Mouse (Mus musculus) heart, postnatal 36 days (tissue): ENCODE results near the gene Smg9. TPM values are rescaled to one million over a fixed set of nuclear protein-coding genes. Genes with fewer than 3 reads are reported as not detected.

Experiments used
- DNase-seq, 2 experiments: peaks; one replicate each; pipeline ENCODE4 v3.0.0; 2021 to 2022
- intact Hi-C: fragments of 180-260 bp; cut with DNase I; formaldehyde crosslinking; loops from one replicate; pipeline ENCODE4 v1.15.1; 2025
- total RNA-seq, 2 experiments: library from RNA; stranded (reverse); gene quantifications; 2 replicates each; pipeline ENCODE4 v1.2.3; 2021

Gene Smg9
- total RNA-seq, 2 experiments from 2014 or later = 7.1 to 9.6 TPM

- intact Hi-C loops = no loop called here
- DNase-seq = no peak
Measured at GRCm38 (mm10) chr7:24437981-24438380, 38.6 kb downstream of the Smg9 start.

DNA sequence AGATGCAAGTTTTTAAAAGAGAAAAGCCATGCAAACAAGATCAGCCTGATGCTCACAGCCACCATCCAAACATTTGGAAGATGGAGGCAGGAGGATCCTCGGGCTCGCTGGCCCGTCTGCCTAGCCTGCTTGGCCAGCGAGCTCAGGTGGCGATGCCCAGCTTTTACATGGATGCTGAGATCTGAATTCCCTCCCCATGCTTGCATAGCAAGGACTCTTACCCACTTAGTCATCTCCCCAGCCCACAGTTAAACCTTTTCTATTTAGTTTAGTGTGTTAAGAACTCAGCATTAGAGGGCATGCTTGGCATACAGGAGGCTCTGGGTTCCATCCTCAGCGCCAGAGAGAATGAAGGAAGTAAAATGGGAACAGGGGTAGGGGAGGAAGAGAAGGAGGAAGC is 39.8 kb downstream of the Smg9 start:
- DNase-seq = no peak
- intact Hi-C loops = no loop called here

- intact Hi-C loops = loop anchor here (2.0 to 5.0 kb wide), 2 partner anchors 33 to 67 kb away; partner anchors contain the start of gene Zfp428
- no peak for DNase-seq
Measured at GRCm38 (mm10) chr7:24439891-24440290, 40.5 kb downstream of the Smg9 start.

- peak; percentile 61 to 65 for DNase-seq
- intact Hi-C loops = loop anchor here (2.0 to 5.0 kb wide), 2 partner anchors 31 to 66 kb away; partner anchors contain the start of gene Zfp428
Measured at GRCm38 (mm10) chr7:24441785-24442184, 42.4 kb downstream of the Smg9 start.

DNA sequence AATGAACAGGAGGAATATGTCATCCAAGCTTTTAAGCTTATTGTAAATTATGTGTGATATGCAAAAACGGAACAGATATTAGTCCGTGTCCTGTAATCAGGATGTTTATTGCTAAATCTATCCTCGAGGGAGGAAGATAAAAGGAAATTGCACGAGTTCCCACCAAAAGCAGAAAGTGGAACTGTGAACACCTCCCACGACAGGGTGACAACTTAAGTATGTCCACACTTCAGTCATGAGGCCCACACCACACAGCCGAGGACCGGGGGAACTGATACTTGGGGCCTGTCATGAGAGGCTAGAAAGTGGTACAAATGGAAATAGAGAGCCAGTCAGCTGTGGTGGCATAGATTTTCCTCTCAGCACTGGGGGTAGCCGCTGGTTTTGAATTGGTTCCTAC is 42.9 kb downstream of the Smg9 start:
- intact Hi-C loops = loop anchor here (5.0 kb wide), 1 partner anchor 65 kb away; the partner anchor contains the start of gene Zfp428
- DNase-seq = no peak

DNA sequence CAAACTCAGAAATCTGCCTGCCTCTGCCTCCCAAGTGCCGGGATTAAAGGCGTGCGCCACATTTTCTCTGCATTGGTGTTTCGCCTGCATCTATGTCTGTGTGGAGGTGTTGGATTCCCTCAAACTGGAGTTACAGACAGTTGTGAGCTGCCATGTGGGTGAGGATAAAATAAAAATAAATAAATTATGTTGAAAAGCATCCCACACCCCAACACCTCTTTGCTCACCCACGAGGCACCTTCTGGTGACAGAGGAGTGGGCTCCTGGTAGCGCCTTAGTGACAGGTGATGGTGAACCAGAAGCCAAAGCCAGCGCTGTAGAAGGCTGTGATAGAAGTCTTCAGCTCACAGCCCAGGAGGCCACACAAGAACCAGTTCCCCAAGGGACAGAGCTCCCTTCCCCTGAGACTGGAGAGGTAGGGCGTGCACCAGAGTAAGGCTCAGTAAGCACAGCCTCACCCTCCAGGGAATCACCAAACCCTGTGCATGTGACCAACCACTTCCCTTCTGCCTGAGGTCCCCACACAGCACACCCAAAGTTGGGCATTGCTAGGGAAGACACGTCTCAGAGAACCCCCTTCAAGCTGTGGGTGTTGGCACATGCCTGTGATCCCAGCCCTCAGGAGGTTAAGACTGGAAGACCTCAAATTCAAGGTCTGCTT is 46.0 kb downstream of the Smg9 start:
- no peak for DNase-seq
- intact Hi-C loops = no loop called here

- intact Hi-C loops = no loop called here
- no peak for DNase-seq
Measured at GRCm38 (mm10) chr7:24446697-24447340, 47.4 kb downstream of the Smg9 start.

DNA sequence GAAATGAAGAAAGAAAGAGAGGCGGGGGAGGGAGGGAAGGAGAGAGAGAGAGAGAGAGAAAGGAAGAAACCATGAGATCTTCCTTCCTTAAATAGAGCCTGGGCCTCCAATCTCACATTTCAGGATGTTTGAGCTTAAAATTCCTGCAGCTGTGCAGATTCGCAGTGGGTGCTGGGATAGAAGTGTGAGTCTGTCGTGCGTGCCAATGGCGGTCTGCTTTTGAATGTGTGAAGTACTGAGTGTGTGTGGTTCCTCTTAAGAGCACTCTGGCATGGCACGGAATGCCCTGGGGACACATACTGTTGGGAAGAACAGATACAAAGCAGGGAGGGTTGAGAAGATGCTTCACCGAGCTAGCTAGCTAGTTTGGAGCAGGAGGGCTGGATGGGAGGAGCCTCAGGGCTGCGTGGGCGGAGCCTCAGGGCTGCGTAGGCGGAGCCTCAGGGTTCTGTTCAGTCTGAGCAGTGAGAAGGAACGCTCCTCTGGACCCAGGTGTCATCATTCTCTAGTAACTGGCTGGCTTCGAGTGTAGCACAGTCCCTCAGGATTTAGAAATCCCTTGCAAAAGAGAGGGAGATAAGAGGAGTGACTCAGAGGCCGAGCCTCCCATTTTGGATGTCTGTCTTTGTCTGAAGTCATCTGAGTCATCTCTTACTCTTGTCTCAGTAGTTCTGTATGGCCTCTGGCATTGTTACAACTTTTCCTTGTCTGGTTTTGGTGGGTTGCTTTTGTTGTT is 49.5 kb downstream of the Smg9 start:
- intact Hi-C loops = no loop called here
- DNase-seq = no peak

- DNase-seq = no peak
- intact Hi-C loops = no loop called here
Measured at GRCm38 (mm10) chr7:24450585-24451017, 51.2 kb downstream of the Smg9 start.

GRCm38 (mm10) chr7:24451855-24452311 is 52.5 kb downstream of the Smg9 start, which contains the start of gene Irgc1:
Irgc1 (minus strand) TSS chr7:24452297.
- DNase-seq = no peak

DNA sequence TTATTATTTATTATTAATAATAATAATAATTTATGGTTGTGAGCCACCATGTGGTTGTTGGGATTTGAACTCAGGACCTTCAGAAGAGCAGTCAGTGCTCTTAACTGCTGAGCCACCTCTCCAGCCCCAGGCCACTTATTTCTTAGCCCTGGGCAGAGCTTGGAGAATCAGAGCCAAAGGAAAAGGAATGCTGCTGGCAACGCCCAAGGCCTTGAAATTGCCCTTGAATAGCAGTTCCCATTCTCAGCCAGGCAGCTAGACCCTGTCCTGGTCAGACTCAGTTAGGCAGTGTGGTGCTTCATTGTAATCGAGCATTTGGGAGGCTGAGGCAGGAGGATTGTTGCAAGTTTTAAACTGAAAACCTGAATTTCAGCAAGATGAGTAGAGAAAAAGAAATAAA is 54.8 kb downstream of the Smg9 start:
- DNase-seq = no peak
- intact Hi-C loops = no loop called here

More at GRCm38 (mm10) chr7:24451855-24452311, 52.5 kb downstream of the Smg9 start, which contains the start of gene Irgc1:
- intact Hi-C loops = no loop called here

DNA sequence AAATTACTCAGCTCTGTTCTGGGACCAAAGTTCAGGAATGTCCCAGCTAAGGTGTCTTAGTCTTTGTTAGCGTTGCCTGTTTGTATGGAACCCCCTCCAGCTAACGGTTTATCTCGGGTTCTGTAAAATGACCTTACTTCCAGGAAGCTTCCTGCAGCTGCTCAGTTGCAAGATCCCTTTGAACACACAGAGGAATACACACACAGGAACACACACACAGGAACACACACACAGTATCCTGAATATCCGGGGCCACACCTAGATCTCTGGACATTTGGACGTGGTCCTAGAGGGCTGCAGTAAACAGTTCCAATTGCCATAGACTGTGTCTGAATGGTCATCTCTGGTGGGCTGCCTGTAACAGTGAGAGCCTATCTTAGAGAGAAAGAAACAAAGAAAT is 56.3 kb downstream of the Smg9 start:
- DNase-seq = no peak
- intact Hi-C loops = no loop called here

GRCm38 (mm10) chr7:24457726-24458370 is 58.4 kb downstream of the Smg9 start:
- no peak for DNase-seq
- intact Hi-C loops = no loop called here

GRCm38 (mm10) chr7:24459440-24459839 is 60.0 kb downstream of the Smg9 start:
- DNase-seq = no peak
- intact Hi-C loops = no loop called here

- peak; percentile 36 to 43 for DNase-seq
- intact Hi-C loops = no loop called here
Measured at GRCm38 (mm10) chr7:24459843-24460242, 60.4 kb downstream of the Smg9 start.

- no peak for DNase-seq
- intact Hi-C loops = no loop called here
Measured at GRCm38 (mm10) chr7:24461376-24462051, 62.1 kb downstream of the Smg9 start.

- peak; percentile 35 to 59 for DNase-seq
Measured at GRCm38 (mm10) chr7:24462388-24463319, 63.2 kb downstream of the Smg9 start, which contains the start of gene Plaur. Plaur (plus strand) TSS chr7:24462484.

DNA sequence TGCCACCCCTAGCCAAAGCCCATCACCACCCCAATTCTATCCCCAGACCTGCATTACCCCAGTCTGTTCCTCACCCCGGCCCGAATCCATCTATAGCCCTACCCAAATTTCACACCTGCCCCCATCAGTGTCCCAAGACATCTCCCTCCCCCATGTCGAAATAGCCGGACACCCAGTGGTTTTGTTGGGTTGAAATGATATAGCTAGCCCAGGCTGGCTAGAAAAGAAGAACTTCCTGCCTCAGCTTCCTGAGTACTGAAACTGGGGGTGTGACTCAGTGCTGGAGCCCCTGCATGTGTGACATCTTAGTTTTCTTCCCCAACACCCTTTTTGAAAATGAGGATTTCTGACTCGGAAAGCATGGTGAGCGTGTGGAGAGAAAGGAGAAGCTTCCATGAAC is 67.4 kb downstream of the Smg9 start:
- intact Hi-C loops = no loop called here

More at GRCm38 (mm10) chr7:24462388-24463319, 63.2 kb downstream of the Smg9 start, which contains the start of gene Plaur:
- intact Hi-C loops = no loop called here

DNA sequence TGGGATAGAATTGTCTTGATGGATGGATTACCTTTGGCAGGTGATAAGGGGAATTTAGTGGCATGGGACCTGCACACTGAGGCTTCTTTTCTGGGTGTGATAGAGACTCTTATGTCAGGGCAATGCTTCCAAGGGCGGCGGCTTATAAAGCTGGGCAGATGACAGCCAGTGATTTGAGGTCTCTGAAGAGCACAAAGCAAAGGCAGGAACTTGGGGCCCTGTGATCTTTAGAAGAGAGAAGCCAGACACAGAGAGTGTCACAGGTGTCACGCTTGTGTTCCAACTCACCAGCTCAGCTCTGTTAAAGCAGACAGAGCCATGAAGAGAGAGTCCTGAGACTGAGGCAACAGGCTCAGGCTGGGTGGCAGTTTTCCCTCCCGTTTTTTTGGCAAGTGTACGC is 68.5 kb downstream of the Smg9 start:
- DNase-seq = no peak
- intact Hi-C loops = no loop called here

More for the DNA sequence above, 67.4 kb downstream of the Smg9 start:
- DNase-seq = no peak
